Mouse (Mus musculus) heart, embryonic 16.5 days (tissue): ENCODE results near the gene March4. TPM values are rescaled to one million over a fixed set of nuclear protein-coding genes. Genes with fewer than 3 reads are reported as not detected.

Experiments
- ATAC-seq: fragments of 200-750 bp; cut with Nextera tagmentation; replicated peaks from 2 replicates; pipeline ENCODE4 v1.8.0; 2017; ENCODE audit warnings: moderate number of reproducible peaks; ENCODE audit not compliant: insufficient read depth, low FRiP score; ENCODE audit errors: extremely low read depth
- H3K27ac ChIP-seq: fragments of 300-500 bp; sonication (generic); 2 replicates; pipeline ENCODE4 v1.5.1; 2014; ENCODE audit warnings: mild to moderate bottlenecking, low read length, control low read depth, moderate library complexity
- H3K27me3 ChIP-seq: fragments of 300-500 bp; sonication (generic); 2 replicates; pipeline ENCODE4 v1.6.1; 2014; ENCODE audit warnings: low read length, mixed read lengths; ENCODE audit not compliant: control insufficient read depth, insufficient read depth
- H3K36me3 ChIP-seq: fragments of 300-500 bp; sonication (generic); 2 replicates; pipeline ENCODE4 v1.6.1; 2014; ENCODE audit not compliant: control insufficient read depth, insufficient read depth
- H3K4me1 ChIP-seq: fragments of 300-500 bp; sonication (generic); 2 replicates; pipeline ENCODE4 v1.6.1; 2014; ENCODE audit warnings: low read length, mixed read lengths; ENCODE audit not compliant: control insufficient read depth, insufficient read depth
- H3K4me2 ChIP-seq: fragments of 300-500 bp; sonication (generic); 2 replicates; pipeline ENCODE4 v1.6.1; 2014; ENCODE audit warnings: low read depth, mild to moderate bottlenecking, control low read depth, low read length
- H3K4me3 ChIP-seq: fragments of 300-500 bp; sonication (generic); 2 replicates; pipeline ENCODE4 v1.5.1; 2014; ENCODE audit warnings: mild to moderate bottlenecking, control low read depth, low read length
- H3K9ac ChIP-seq: fragments of 300-500 bp; sonication (generic); 2 replicates; pipeline ENCODE4 v1.6.1; 2014; ENCODE audit warnings: low read length, control low read depth
- H3K9me3 ChIP-seq: fragments of 300-500 bp; sonication (generic); replicated peaks from 2 replicates; pipeline ENCODE4 v1.6.1; 2016; ENCODE audit warnings: low read length; ENCODE audit not compliant: control insufficient read depth
- WGBS: fragments of 180-500 bp; shearing (Covaris S2); extraction: QIAGEN DNeasy Blood & Tissue Kit; methylation state at CpG from one replicate; pipeline ENCODE4 v1.1.7; 2014; 5-methylcytosine and 5-hydroxymethylcytosine counted together
- polyA plus RNA-seq: library from polyadenylated mRNA; unstranded; fragments of >200 nt; fragmentation: Nextera tagmentation; extraction: Ambion mirVana; gene quantifications from 2 replicates; pipeline ENCODE4 v1.2.1, GENCODE M21; 2015

Gene March4
- polyA plus RNA-seq, 1 experiment from 2014 or later = not detected

- no peaks in the 10 kb centered on the region for H3K9me3 ChIP-seq
- no peak overlapping the region for H3K4me3 ChIP-seq
- H3K27ac ChIP-seq = no peak overlapping the region
- no peaks in the 10 kb centered on the region for H3K36me3 ChIP-seq
- H3K4me2 ChIP-seq = no peak overlapping the region
- H3K4me1 ChIP-seq = no peaks in the 10 kb centered on the region
- ATAC-seq = no peak
- WGBS = 34% methylated on average over 7 of the region's 7 CpGs
- no peak overlapping the region for H3K9ac ChIP-seq
- peaks cover 5% of the 10 kb centered on the region; the same call in 1 of the 2 replicates for H3K27me3 ChIP-seq
Observed at GRCm38 (mm10) chr1:72574608-72575007, 37.9 kb upstream of the March4 start.

GRCm38 (mm10) chr1:72574047-72574446 is 37.3 kb upstream of the March4 start:
- Histone ChIP-seq H3K4me3 (no peak overlapping the region), H3K4me1 (no peaks in the 10 kb centered on the region), H3K9ac (no peak overlapping the region), H3K27ac (no peak overlapping the region), H3K4me2 (no peak overlapping the region), H3K9me3 (no peaks in the 10 kb centered on the region), H3K27me3 (peaks cover 5% of the 10 kb centered on the region; the same call in 1 of the 2 replicates), H3K36me3 (no peaks in the 10 kb centered on the region)
- WGBS = 56% methylated on average over 7 of the region's 7 CpGs
- ATAC-seq = no peak

GRCm38 (mm10) chr1:72568725-72569124 is 32.0 kb upstream of the March4 start:
- Histone ChIP-seq H3K27me3 (no peaks in the 10 kb centered on the region), H3K27ac (no peak overlapping the region), H3K4me2 (no peak overlapping the region), H3K36me3 (no peaks in the 10 kb centered on the region), H3K9me3 (no peaks in the 10 kb centered on the region), H3K9ac (no peak overlapping the region), H3K4me3 (no peak overlapping the region), H3K4me1 (no peaks in the 10 kb centered on the region)
- 91% methylated on average over 8 of the region's 8 CpGs for WGBS
- no peak for ATAC-seq

GRCm38 (mm10) chr1:72567056-72567455 is 30.3 kb upstream of the March4 start:
- Histone ChIP-seq H3K27ac (no peak overlapping the region), H3K4me3 (no peak overlapping the region), H3K4me2 (peak overlapping the region; percentile 3; the same call in 1 of the 2 replicates), H3K36me3 (no peaks in the 10 kb centered on the region), H3K9me3 (no peaks in the 10 kb centered on the region), H3K9ac (no peak overlapping the region), H3K27me3 (no peaks in the 10 kb centered on the region), H3K4me1 (no peaks in the 10 kb centered on the region)
- 25% methylated on average over 9 of the region's 9 CpGs for WGBS
- ATAC-seq = no peak

- H3K36me3 ChIP-seq = no peaks in the 10 kb centered on the region
- H3K9ac ChIP-seq = no peak overlapping the region
- no peak overlapping the region for H3K4me2 ChIP-seq
- no peaks in the 10 kb centered on the region for H3K27me3 ChIP-seq
- no peaks in the 10 kb centered on the region for H3K9me3 ChIP-seq
- no peak for ATAC-seq
- WGBS = 49% methylated on average over 6 of the region's 6 CpGs
- no peak overlapping the region for H3K27ac ChIP-seq
- H3K4me3 ChIP-seq = no peak overlapping the region
- H3K4me1 ChIP-seq = no peaks in the 10 kb centered on the region
Observed at GRCm38 (mm10) chr1:72564334-72564962, 27.7 kb upstream of the March4 start.

- Histone ChIP-seq H3K9ac (no peak overlapping the region), H3K4me3 (no peak overlapping the region), H3K27me3 (no peaks in the 10 kb centered on the region), H3K4me2 (no peak overlapping the region), H3K36me3 (no peaks in the 10 kb centered on the region), H3K9me3 (no peaks in the 10 kb centered on the region), H3K27ac (no peak overlapping the region), H3K4me1 (no peaks in the 10 kb centered on the region)
- no peak for ATAC-seq
- WGBS = 53% methylated on average over 2 of the region's 2 CpGs
Observed at GRCm38 (mm10) chr1:72558625-72559024, 21.9 kb upstream of the March4 start.

- ATAC-seq = no peak
- H3K4me1 ChIP-seq = no peaks in the 10 kb centered on the region
- H3K27ac ChIP-seq = no peak overlapping the region
- WGBS = 72% methylated on average over 3 of the region's 3 CpGs
- H3K4me3 ChIP-seq = no peak overlapping the region
- no peak overlapping the region for H3K9ac ChIP-seq
- H3K27me3 ChIP-seq = no peaks in the 10 kb centered on the region
- no peak overlapping the region for H3K4me2 ChIP-seq
- H3K9me3 ChIP-seq = no peaks in the 10 kb centered on the region
- H3K36me3 ChIP-seq = no peaks in the 10 kb centered on the region
Observed at GRCm38 (mm10) chr1:72556471-72556870, 19.7 kb upstream of the March4 start.

GRCm38 (mm10) chr1:72550317-72550716 is 13.6 kb upstream of the March4 start:
- Histone ChIP-seq H3K27ac (no peak overlapping the region), H3K4me1 (no peaks in the 10 kb centered on the region), H3K4me2 (no peak overlapping the region), H3K9ac (no peak overlapping the region), H3K4me3 (no peak overlapping the region), H3K36me3 (no peaks in the 10 kb centered on the region), H3K9me3 (no peaks in the 10 kb centered on the region), H3K27me3 (no peaks in the 10 kb centered on the region)
- 68% methylated on average over 2 of the region's 2 CpGs for WGBS
- no peak for ATAC-seq

- peaks cover 30% of the 10 kb centered on the region for H3K27me3 ChIP-seq
- H3K4me1 ChIP-seq = peaks cover 8% of the 10 kb centered on the region
- no peaks in the 10 kb centered on the region for H3K36me3 ChIP-seq
- H3K4me3 ChIP-seq = no peak overlapping the region
- WGBS = 79% methylated on average over 5 of the region's 5 CpGs
- H3K9me3 ChIP-seq = no peaks in the 10 kb centered on the region
- no peak for ATAC-seq
- H3K27ac ChIP-seq = no peak overlapping the region
- H3K9ac ChIP-seq = no peak overlapping the region
- H3K4me2 ChIP-seq = no peak overlapping the region
Observed at GRCm38 (mm10) chr1:72538266-72538665, 1.5 kb upstream of the March4 start.
